In genomic region chr12:102714654-102715395, GRCm38 (mm10) we compare ENCODE assay signal across 19 mouse cellular contexts. TPM values are rescaled to one million over a fixed set of nuclear protein-coding genes. Genes with fewer than 3 reads are reported as not detected.
"Had no signal": no experiment of that assay in that cellular context is flagged by ENCODE, and none has a peak within 500 bp of the region (broad histone marks: within the 10 kb centered on the region; RNA-seq: fewer than 3 reads in every experiment).

No protein-coding gene starts in this region.

- H3K36me3 ChIP-seq: limb, embryonic 12.5 days; liver, embryonic 13.5 days; lung, embryonic 15.5 days; neural tube, embryonic 15.5 days; stomach, embryonic 15.5 days had no signal

- DNase-seq: kidney, adult 9 months; kidney, postnatal 36 days; liver; liver, embryonic 13.5 days; liver, postnatal 0 days; midbrain, embryonic 14.5 days; right cerebral cortex, postnatal 4 days; spleen, adult 18-20 months; thymus, postnatal 4 days had no signal

- H3K9ac ChIP-seq: limb, embryonic 12.5 days; liver, embryonic 13.5 days; liver, postnatal 0 days; lung, embryonic 15.5 days; neural tube, embryonic 15.5 days; stomach, embryonic 15.5 days had no signal

- H3K4me2 ChIP-seq: limb, embryonic 12.5 days; liver, embryonic 13.5 days; lung, embryonic 15.5 days; neural tube, embryonic 15.5 days; stomach, embryonic 15.5 days had no signal

- H3K27me3 ChIP-seq: limb, embryonic 12.5 days; liver, embryonic 13.5 days; lung, embryonic 15.5 days; neural tube, embryonic 15.5 days; stomach, embryonic 15.5 days had no signal

- H3K9me3 ChIP-seq: limb, embryonic 12.5 days; liver, embryonic 13.5 days; lung, embryonic 15.5 days; neural tube, embryonic 15.5 days; stomach, embryonic 15.5 days had no signal

- H3K4me1 ChIP-seq: lung, embryonic 15.5 days; stomach, embryonic 15.5 days had no signal

- ATAC-seq: liver, postnatal 0 days had no signal

- H3K4me3 ChIP-seq: limb, embryonic 12.5 days; liver, embryonic 13.5 days; lung, embryonic 15.5 days; myocyte; neural tube, embryonic 15.5 days; stomach, embryonic 15.5 days had no signal

- H3K27ac ChIP-seq: kidney, postnatal 0 days; limb, embryonic 12.5 days; liver, embryonic 13.5 days; lung, embryonic 15.5 days; neural tube, embryonic 15.5 days; stomach, embryonic 15.5 days had no signal

RNA-seq across cellular contexts. Expression of gene Gm28051, which starts 42.7 kb away (rescaled TPM):
- total RNA-seq: layer of hippocampus, adult 18-20 months; layer of hippocampus, postnatal 10 days; left cerebral cortex, postnatal 36 days had no signal
- polyA plus RNA-seq: kidney, postnatal 0 days; limb, embryonic 12.5 days; liver, embryonic 13.5 days; liver, postnatal 0 days; lung, embryonic 15.5 days; midbrain, embryonic 14.5 days; neural tube, embryonic 11.5 days; neural tube, embryonic 15.5 days; stomach, embryonic 15.5 days had no signal
